24 mouse cellular contexts compared by ENCODE assay signal in genomic region chr1:87749360-87749973, GRCm38 (mm10).
"Had no signal": no experiment of that assay in that cellular context is flagged by ENCODE, and none has a peak within 500 bp of the region (broad histone marks: within the 10 kb centered on the region; RNA-seq: fewer than 3 reads in every experiment).

No protein-coding gene starts in this region.

- H3K9me3 ChIP-seq: heart, embryonic 10.5 days; heart, embryonic 12.5 days; hindbrain, embryonic 13.5 days; intestine, embryonic 15.5 days; limb, embryonic 13.5 days; limb, embryonic 15.5 days; liver, embryonic 12.5 days had no signal

- H3K4me1 ChIP-seq: heart, embryonic 10.5 days; heart, embryonic 12.5 days; hindbrain, embryonic 13.5 days; intestine, embryonic 15.5 days; limb, embryonic 13.5 days; limb, embryonic 15.5 days; liver, embryonic 12.5 days had no signal

- H3K36me3 ChIP-seq: heart, embryonic 10.5 days; heart, embryonic 12.5 days; hindbrain, embryonic 13.5 days; intestine, embryonic 15.5 days; limb, embryonic 13.5 days; limb, embryonic 15.5 days; liver, embryonic 12.5 days had no signal

- H3K4me3 ChIP-seq: gastrocnemius, adult 2 months; heart, embryonic 10.5 days; heart, embryonic 12.5 days; hindbrain, embryonic 13.5 days; intestine, embryonic 15.5 days; limb, embryonic 13.5 days; limb, embryonic 15.5 days; liver, embryonic 12.5 days had no signal

- DNase-seq: gastrocnemius, adult 2 months; gastrocnemius, postnatal 10 days; gastrocnemius, postnatal 25 days; heart, adult 18-20 months; heart, postnatal 10 days; heart, postnatal 4 days; kidney, adult 18-20 months; kidney, adult 8-10 months; kidney, postnatal 10 days; kidney, postnatal 25 days; layer of hippocampus, adult 9-11 months; layer of hippocampus, postnatal 36 days; left cerebral cortex, postnatal 4 days had no signal

- ATAC-seq: hindbrain, embryonic 16.5 days; inflammation-experienced regulatory T-cells, adult 6 months; intestine, embryonic 15.5 days; intestine, postnatal 0 days; liver, embryonic 12.5 days had no signal

- H3K9ac ChIP-seq: heart, embryonic 12.5 days; hindbrain, embryonic 13.5 days; intestine, embryonic 15.5 days; limb, embryonic 13.5 days; limb, embryonic 15.5 days; liver, embryonic 12.5 days; liver, embryonic 14.5 days had no signal

- H3K27ac ChIP-seq: gastrocnemius, adult 2 months; heart, embryonic 10.5 days; hindbrain, embryonic 13.5 days; intestine, embryonic 15.5 days; limb, embryonic 13.5 days; limb, embryonic 15.5 days; liver, embryonic 12.5 days; liver, embryonic 14.5 days had no signal

- H3K27me3 ChIP-seq: limb, embryonic 15.5 days had no signal
